Mouse (Mus musculus) liver, postnatal 0 days (tissue): ENCODE measurements around the gene Gm17018. TPM values are rescaled to one million over a fixed set of nuclear protein-coding genes. Genes with fewer than 3 reads are reported as not detected.

Source experiments
- ATAC-seq: fragments of 200-750 bp; cut with Nextera tagmentation; 2 replicates; pipeline ENCODE4 v1.8.0; 2017; ENCODE audit warnings: mild to moderate bottlenecking, moderate library complexity
- DNase-seq: peaks from one replicate; pipeline ENCODE4 v3.0.0-alpha.2; 2016
- H3K27ac ChIP-seq: fragments of 300-500 bp; sonication (generic); 2 replicates; pipeline ENCODE4 v1.5.1; 2014; ENCODE audit warnings: antibody characterized with exemption, moderate library complexity, mild to moderate bottlenecking, low read depth
- H3K27me3 ChIP-seq: fragments of 300-500 bp; sonication (generic); 2 replicates; pipeline ENCODE4 v1.6.1; 2014; ENCODE audit warnings: low read length, control low read depth, mixed read lengths; ENCODE audit not compliant: insufficient read depth
- H3K36me3 ChIP-seq: fragments of 300-500 bp; sonication (generic); replicated peaks from 2 replicates; pipeline ENCODE4 v1.6.1; 2014; ENCODE audit warnings: mild to moderate bottlenecking, control low read depth, low read length, moderate library complexity, mixed read lengths; ENCODE audit not compliant: insufficient read depth
- H3K4me1 ChIP-seq: fragments of 300-500 bp; sonication (generic); 2 replicates; pipeline ENCODE4 v1.6.1; 2014; ENCODE audit warnings: antibody characterized with exemption, mild to moderate bottlenecking, control low read depth; ENCODE audit not compliant: insufficient read depth
- H3K4me2 ChIP-seq: fragments of 300-500 bp; sonication (generic); 2 replicates; pipeline ENCODE4 v1.6.1; 2014; ENCODE audit warnings: low read depth, mild to moderate bottlenecking, low read length, moderate library complexity, mixed read lengths
- H3K4me3 ChIP-seq: fragments of 300-500 bp; sonication (generic); 2 replicates; pipeline ENCODE4 v1.5.1; 2014; ENCODE audit warnings: low read depth, low read length
- H3K9ac ChIP-seq: fragments of 300-500 bp; sonication (generic); replicated peaks from 2 replicates; pipeline ENCODE4 v1.6.1; 2014; ENCODE audit warnings: mild to moderate bottlenecking, moderate library complexity
- H3K9me3 ChIP-seq: fragments of 300-500 bp; sonication (generic); 2 replicates; pipeline ENCODE4 v1.6.1; 2016; ENCODE audit warnings: mild to moderate bottlenecking, control low read depth, low read length, mixed read lengths
- CTCF ChIP-seq: sonication (generic); IDR thresholded peaks from 2 replicates; pipeline ENCODE4 v1.5.1; 2016; ENCODE audit warnings: antibody characterized with exemption, low read depth
- EP300 ChIP-seq: IDR thresholded peaks from 2 replicates; pipeline ENCODE4 v1.6.1; 2016; ENCODE audit warnings: antibody characterized with exemption, low read depth, mild to moderate bottlenecking
- WGBS: fragments of 180-500 bp; shearing (Covaris S2); extraction: QIAGEN DNeasy Blood & Tissue Kit; methylation state at CpG from one replicate; pipeline ENCODE4 v1.1.7; 2014; ENCODE audit not compliant: insufficient replicate concordance; 5-methylcytosine and 5-hydroxymethylcytosine counted together
- polyA plus RNA-seq: library from polyadenylated mRNA; unstranded; fragments of >200 nt; fragmentation: Nextera tagmentation; extraction: Ambion mirVana; gene quantifications from 2 replicates; pipeline ENCODE4 v1.2.1, GENCODE M21; 2015

Gene Gm17018
- polyA plus RNA-seq, 1 experiment from 2014 or later = 13.1 TPM

- H3K27ac ChIP-seq = no peak overlapping the region
- H3K4me1 ChIP-seq = no peaks in the 10 kb centered on the region
- DNase-seq = no peak
- H3K36me3 ChIP-seq = no peaks in the 10 kb centered on the region
- no peak overlapping the region for H3K4me3 ChIP-seq
- H3K9ac ChIP-seq = no peak overlapping the region
- no peaks in the 10 kb centered on the region for H3K27me3 ChIP-seq
- no peak overlapping the region for H3K4me2 ChIP-seq
- ATAC-seq = no peak
- no peaks in the 10 kb centered on the region for H3K9me3 ChIP-seq
- WGBS = 86% methylated on average over 8 of the region's 8 CpGs
- TF ChIP-seq CTCF (no peak), EP300 (no peak)
These were observed 54.0 kb downstream of the Gm17018 start for GRCm38 (mm10) chr19:45614375-45614774.

- no peak overlapping the region for H3K4me2 ChIP-seq
- no peak overlapping the region for H3K27ac ChIP-seq
- H3K4me1 ChIP-seq = no peaks in the 10 kb centered on the region
- no peak for TF ChIP-seq CTCF
- no peak for TF ChIP-seq EP300
- H3K27me3 ChIP-seq = no peaks in the 10 kb centered on the region
- DNase-seq (no peak), ATAC-seq (no peak)
- H3K36me3 ChIP-seq = no peaks in the 10 kb centered on the region
- no peak overlapping the region for H3K4me3 ChIP-seq
- no peak overlapping the region for H3K9ac ChIP-seq
- WGBS = 56% methylated on average over 3 of the region's 3 CpGs
- H3K9me3 ChIP-seq = no peaks in the 10 kb centered on the region
These were observed 54.5 kb downstream of the Gm17018 start for GRCm38 (mm10) chr19:45614928-45615327.

- no peaks in the 10 kb centered on the region for H3K9me3 ChIP-seq
- ATAC-seq = no peak
- DNase-seq = no peak
- no peak overlapping the region for H3K27ac ChIP-seq
- no peaks in the 10 kb centered on the region for H3K27me3 ChIP-seq
- H3K4me3 ChIP-seq = no peak overlapping the region
- TF ChIP-seq EP300 = no peak
- no peak for TF ChIP-seq CTCF
- no peaks in the 10 kb centered on the region for H3K36me3 ChIP-seq
- H3K9ac ChIP-seq = no peak overlapping the region
- no peaks in the 10 kb centered on the region for H3K4me1 ChIP-seq
- H3K4me2 ChIP-seq = no peak overlapping the region
- 75% methylated on average over 12 of the region's 12 CpGs for WGBS
These were observed 55.2 kb downstream of the Gm17018 start for GRCm38 (mm10) chr19:45615415-45616213.

GRCm38 (mm10) chr19:45616214-45616518, 55.8 kb downstream of the Gm17018 start:
- Histone ChIP-seq H3K27me3 (no peaks in the 10 kb centered on the region), H3K4me3 (no peak overlapping the region), H3K36me3 (no peaks in the 10 kb centered on the region), H3K9ac (no peak overlapping the region), H3K4me1 (no peaks in the 10 kb centered on the region), H3K4me2 (no peak overlapping the region), H3K27ac (no peak overlapping the region), H3K9me3 (no peaks in the 10 kb centered on the region)
- ATAC-seq = no peak
- 91% methylated on average over 4 of the region's 4 CpGs for WGBS
- TF ChIP-seq CTCF (no peak), EP300 (no peak)
- no peak for DNase-seq

GRCm38 (mm10) chr19:45616735-45617134, 56.3 kb downstream of the Gm17018 start:
- no peak overlapping the region for H3K27ac ChIP-seq
- no peaks in the 10 kb centered on the region for H3K9me3 ChIP-seq
- H3K4me1 ChIP-seq = no peaks in the 10 kb centered on the region
- H3K4me2 ChIP-seq = no peak overlapping the region
- no peak for TF ChIP-seq CTCF
- no peak for TF ChIP-seq EP300
- H3K27me3 ChIP-seq = no peaks in the 10 kb centered on the region
- no peak overlapping the region for H3K4me3 ChIP-seq
- ATAC-seq (no peak), DNase-seq (no peak)
- 62% methylated on average over 7 of the region's 7 CpGs for WGBS
- no peaks in the 10 kb centered on the region for H3K36me3 ChIP-seq
- no peak overlapping the region for H3K9ac ChIP-seq

GRCm38 (mm10) chr19:45618184-45618583, 57.8 kb downstream of the Gm17018 start:
- peaks cover 8% of the 10 kb centered on the region; the same call in 1 of the 2 replicates for H3K36me3 ChIP-seq
- no peak overlapping the region for H3K4me3 ChIP-seq
- no peak overlapping the region for H3K27ac ChIP-seq
- TF ChIP-seq EP300 = no peak
- no peak for TF ChIP-seq CTCF
- no peak overlapping the region for H3K9ac ChIP-seq
- ATAC-seq (no peak), DNase-seq (no peak)
- H3K9me3 ChIP-seq = no peaks in the 10 kb centered on the region
- no peaks in the 10 kb centered on the region for H3K4me1 ChIP-seq
- H3K4me2 ChIP-seq = no peak overlapping the region
- no peaks in the 10 kb centered on the region for H3K27me3 ChIP-seq
- WGBS = 77% methylated on average over 6 of the region's 6 CpGs
